Mouse (Mus musculus) kidney, adult 9 months (tissue): ENCODE measurements around the gene 1110008P14Rik.
A peak's percentile ranks its signal among the peaks of the same experiment; 100 is the strongest.
"Not testable (repeated sequence)": the region's sequence is repeated elsewhere in the genome, so short reads cannot be mapped to it uniquely, and the experiment has no call there.

Source experiments
- DNase-seq: peaks from one replicate; pipeline ENCODE4 v3.0.0; 2022

1110008P14Rik gene

DNA sequence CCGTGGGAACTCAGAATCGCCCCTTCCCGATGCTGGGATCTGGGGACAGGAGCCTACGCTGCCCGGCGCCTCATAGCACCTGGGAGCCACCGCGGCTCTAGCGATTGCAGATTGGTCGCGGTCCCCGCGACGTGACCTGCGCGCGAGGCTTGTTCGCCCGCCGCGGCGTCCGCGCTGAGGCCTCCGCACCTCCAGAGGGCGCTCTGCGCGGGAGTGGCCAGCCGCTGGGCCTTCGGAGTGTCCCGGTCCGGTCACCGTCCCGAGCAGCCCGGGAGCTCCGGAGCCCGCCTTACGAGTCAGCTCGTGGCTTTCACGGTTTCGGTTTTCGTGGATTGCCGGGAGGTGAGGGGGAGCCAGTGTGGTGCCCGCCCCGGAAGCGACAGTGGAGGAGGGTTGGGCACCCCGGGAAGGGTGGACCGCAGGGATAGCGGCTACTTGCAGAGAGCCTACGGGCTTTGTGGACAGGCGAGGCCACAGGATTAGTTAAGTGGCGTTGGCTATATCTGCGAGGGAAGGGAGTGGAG, 18.9 kb downstream of the 1110008P14Rik start:
- DNase-seq, result peak; percentile 94

DNA sequence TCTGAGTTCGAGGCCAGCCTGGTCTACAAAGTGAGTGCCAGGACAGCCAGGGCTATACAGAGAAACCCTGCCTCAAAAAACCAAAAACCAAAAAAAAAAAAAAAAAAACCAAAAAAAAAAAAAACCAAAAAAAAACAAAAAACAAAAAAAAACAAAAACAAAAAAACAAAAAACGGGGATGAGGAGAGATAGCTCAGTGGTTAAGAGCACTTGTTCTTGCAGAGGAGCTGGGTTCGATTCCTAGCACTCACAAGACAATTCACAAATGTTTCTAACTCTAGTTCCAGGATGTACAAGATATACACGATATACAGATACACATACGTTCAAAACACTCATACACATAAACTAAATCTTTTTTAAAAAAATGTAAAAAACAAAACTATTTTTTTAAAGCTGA, 19.5 kb downstream of the 1110008P14Rik start:
- not testable (repeated sequence) for DNase-seq

DNA sequence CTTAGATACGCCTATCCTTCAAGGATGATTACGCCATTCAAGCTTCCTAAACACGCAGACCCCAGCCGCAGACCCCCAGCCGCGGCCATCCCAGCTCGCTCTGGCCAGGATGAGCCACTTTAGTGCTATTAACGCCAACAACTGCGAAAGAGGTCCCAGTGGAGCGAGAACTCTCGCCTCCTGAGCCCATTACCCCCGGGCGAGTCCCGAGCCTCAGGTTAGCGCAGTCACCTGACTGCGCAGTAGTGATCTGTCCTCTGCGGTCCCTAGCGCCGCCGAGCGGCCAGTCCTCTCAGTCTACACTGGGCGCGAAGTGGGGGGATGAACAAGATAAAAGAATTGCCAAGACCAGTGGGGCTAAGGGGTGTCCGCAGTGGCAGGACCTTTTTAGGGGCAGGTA, 20.3 kb downstream of the 1110008P14Rik start:
- peak; percentile 83 for DNase-seq

DNA sequence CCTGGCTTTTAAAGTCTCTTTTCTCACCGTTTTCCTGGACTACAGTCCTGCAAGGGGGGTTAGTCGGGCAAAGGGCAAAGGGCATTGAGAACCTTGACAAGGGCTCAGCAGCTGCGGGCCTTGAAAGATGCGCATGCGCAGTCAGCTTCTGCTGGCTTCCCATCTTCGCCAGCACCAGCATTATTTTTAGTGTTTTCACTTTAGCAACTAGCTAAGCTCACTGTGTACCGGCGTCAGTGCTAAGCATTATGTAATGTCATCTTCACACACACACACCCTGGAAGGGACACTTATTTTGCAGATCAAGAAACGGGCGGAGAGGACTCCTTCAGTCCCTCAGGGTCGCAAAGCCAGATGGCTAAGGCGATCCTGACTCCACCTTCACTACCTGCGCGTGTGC, 21.0 kb downstream of the 1110008P14Rik start:
- peak; percentile 92 for DNase-seq

DNA sequence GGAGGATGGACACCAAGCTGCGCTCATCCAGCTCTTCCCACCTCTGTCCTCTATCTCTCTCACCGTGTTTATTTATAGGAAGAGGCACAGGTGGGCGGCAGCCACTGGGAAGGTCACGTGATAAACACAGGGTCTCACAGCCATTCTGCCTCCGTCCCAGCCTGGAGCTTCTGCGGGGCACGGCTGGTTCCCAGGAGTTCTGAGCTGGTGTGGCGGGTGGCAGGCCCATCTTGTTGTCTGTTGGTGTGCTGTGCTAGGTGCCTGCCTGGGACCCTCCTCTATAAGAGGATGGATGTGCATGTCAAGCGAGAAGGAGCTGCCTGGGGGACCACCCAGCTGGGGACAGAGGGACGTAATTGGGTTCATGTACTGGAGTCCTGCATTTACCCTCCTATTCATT, 23.4 kb downstream of the 1110008P14Rik start:
- no peak for DNase-seq

DNA sequence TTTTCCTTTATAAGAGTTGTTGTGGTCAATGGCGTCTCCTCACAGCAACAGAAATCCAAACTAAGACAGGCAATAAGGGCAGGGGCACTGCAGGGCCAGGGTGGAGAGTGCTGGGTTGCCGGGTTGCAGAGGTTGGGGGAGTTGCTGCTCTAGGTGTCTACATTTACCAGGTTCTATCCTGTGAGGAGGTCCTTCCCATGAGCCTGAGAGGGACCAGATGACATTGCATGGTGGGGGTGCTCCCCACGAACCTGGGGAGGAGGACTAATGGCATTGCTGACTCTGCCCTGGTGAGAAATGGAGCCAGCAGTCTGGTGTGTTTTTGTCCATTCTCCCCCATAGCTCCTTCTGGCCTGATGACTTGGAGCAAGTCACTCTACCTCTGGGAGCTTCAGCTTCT, 24.0 kb downstream of the 1110008P14Rik start:
- DNase-seq, result no peak

DNA sequence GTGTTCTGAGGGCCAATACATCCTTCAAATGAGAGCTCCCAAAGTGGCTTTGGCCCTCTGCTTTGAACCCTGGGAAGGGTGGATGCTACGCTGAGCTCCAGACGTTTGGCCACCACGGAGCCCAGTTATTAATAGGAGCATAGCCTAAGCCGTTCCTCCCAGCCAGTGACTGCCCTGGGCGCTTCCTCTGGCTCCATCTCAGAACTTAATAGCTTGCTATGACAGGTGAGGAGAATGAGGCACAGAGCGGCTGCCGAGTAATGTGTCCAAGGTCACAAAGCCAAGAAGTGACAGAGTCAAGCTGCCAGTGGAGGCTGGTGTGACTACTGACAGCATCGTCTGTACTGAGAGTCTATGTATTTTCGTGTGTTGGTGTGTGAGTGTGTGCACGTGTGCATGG, 25.5 kb downstream of the 1110008P14Rik start:
- no peak for DNase-seq

DNA sequence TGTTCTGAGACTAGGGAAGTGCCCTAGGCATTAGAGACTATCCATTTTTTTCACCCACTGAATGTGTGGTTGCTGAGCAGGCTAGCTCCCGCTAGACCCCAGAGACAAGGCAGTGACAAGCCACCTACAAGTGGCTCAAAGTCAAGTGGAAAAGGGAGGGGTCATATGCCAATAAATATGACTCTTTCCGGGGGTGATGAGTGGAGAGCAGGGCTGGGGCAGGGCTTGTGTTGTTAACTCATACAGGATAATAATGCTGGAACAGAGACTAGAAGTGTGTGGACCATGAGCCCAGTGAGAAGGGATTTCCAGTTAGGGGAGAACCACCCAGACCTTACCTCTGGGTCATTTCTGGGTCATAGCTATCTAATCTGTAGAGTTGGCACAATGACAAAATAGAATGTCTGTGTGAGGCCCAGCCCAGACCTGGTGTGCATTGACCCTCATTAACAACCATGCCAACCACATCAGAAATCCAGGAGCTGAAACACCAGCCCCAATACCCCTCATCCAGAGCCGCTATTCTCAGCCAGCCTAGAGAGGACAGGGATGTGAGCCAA, 27.3 kb downstream of the 1110008P14Rik start:
- no peak for DNase-seq

DNA sequence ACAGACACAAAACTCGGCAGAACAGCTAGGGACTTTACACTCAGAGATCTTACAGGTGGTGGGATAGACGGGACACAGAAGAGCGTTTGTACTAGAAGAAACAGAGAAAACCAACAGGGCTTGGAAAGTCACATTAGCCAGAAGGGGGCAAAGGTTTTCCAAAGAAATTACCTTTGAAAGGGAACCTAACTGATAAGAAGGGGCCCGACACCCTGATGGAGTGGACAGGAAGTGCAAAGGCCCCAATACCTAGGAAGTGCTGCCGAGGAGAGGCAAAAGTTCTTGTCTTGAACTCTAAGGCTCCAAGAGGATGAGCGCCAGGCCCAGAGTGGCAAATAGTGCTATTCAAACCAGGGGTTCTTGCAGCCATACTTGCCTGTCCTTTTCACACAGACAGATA, 27.9 kb downstream of the 1110008P14Rik start:
- no peak for DNase-seq

DNA sequence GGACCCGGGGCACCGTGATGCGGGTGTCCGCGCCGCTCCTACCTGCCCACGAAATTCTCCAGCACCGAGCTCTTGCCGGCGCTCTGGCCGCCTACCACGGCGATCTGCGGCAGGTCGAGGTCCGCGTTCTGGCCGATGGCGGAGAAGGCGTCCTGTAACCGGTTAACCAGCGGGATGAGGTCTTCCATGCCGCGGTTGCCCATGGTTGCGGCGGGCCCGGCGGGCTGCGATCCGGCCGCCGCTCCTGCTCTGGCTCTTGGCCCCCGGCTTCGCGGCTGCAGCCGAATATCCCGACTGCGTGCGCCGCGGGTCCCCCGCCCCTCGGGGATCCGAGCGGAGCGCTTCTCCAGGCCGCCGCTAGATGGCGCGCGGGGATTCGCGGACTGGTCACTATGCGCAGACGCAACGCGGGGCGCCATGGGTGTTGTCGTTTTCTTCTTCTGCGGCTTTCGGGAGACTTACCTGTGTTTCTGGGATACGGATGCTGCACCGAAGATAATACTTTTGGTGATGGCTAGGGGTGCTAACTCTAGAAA, 28.7 kb downstream of the 1110008P14Rik start, which contains the start of gene Dnm1:
Gene Dnm1, minus strand, starts transcription at position 332 of the 536 bp plus-strand sequence.
- peak; percentile 88 for DNase-seq

DNA sequence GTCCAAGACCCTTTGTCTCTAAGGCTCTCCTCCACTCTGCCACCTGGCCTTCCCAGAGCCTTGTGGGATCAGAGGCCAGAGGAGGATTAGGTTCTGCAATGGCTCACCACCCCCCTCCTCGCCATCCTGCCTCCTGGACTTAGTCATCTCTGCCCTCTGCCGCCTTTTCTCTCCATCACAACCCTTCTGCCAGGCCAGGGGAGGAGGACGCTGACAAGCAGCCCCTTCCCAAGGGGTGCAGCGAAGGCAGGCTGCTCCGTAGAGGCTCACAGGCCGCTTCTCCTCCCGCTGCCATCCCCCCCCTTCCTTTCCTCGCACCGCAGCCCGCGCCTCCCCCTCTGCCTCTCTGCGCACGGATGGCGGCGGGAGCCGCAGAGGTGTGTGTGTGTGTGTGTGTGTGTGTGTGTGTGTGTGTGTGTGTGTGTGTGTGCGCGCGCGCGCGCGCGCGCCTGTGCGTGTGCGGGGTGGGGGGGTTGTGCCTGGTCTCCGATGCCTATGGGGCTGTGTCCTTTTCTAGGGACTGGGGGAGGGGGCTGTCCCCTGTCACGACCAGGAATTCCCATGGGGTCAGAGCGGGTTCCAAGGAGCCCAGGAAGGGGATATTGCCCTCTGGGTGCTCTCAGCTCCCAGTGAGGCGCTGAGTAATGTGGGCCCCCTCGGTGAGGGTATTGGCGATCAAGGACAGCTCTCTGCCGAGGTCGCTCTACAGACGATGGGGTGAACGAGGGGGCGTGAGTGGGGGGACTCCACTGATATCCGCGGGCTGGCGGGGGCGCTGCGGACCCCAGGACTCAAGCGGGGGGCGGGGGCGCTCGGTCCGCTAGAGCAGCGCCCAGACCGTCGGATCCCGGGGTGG, 29.4 kb downstream of the 1110008P14Rik start, which contains the start of gene Ciz1:
Gene Ciz1, plus strand, starts transcription at position 177 of the 856 bp plus-strand sequence.
- no peak for DNase-seq

DNA sequence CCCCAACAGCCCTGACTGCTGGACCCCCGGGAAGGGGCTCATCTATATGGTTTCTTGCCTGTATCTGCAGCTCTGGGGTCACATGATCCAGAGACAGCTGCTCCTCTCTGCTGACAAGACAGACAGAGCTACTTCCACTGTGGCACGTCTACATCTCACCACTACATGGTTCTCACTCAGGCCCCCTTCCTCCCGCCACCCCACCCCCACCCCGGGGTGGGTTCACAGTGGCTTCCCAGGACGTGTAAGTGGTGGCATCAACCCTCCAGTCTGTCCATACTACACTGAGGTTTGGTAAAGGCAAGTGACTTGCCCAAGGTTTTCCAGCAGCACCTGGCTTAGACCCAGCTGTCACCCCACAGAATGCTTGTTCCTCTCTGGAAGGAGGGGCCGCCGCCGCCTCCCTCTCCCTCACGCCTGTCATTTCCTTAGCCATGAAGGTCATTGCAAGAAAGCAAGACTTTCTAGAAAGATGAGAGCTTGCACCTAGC, 30.2 kb downstream of the 1110008P14Rik start:
- no peak for DNase-seq

DNA sequence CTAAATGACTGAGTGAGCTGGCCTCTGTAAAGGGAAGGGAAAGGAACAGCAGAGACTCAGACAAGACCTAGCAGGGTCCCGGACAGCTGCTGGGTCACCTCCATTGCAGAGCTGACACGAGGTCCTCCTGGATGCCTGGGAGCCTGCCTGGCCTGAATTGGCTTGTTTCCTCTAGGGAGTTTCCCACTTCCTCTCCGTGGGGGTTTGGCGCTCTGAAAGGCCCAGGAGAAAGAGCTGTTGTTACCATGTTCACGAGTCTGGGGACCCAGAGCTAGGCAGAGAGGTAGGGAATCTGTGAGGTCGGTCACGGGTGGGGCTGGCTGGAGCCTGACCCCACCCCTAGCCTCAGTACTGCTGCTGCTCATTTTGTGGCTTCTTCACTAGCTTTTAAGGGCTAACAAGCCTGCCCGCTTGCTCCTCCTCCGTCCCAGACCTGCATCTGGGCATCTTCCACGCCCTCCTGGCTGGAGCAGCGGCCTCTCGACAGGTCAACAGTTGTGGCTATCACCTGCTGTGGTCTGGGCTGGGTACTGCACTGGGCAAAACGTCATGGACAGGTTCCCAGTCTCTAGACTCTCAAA, 31.2 kb downstream of the 1110008P14Rik start:
- no peak for DNase-seq

DNA sequence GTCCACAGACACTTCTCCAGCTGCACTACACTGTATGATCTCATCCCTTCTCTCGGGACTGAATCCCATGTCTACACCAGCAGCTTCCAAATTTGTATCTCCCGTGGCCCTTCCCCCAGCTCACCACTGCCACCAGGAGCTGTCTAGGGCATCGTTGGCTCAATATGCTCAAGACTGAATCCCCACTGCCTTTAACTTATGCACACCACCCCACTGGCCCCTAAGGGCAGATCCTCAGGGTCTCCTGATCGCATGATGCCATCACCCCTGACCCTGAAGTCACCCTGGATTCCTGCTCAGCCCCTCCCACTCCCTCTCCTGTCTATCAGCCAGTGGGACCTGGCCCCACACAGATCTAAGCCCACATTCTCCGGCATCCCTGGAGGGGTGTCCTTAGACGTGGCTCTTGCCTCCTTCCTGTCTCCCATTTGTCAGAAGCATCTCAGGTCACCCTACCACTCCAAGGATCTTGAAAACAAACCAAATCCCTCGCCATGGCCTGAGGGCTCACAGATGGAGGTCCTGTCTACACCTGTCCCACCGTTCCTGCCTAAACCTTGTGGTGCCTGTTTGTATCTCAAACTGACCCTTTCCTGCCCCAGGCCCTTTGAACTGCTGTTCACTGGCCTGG, 32.0 kb downstream of the 1110008P14Rik start:
- DNase-seq, result no peak

DNA sequence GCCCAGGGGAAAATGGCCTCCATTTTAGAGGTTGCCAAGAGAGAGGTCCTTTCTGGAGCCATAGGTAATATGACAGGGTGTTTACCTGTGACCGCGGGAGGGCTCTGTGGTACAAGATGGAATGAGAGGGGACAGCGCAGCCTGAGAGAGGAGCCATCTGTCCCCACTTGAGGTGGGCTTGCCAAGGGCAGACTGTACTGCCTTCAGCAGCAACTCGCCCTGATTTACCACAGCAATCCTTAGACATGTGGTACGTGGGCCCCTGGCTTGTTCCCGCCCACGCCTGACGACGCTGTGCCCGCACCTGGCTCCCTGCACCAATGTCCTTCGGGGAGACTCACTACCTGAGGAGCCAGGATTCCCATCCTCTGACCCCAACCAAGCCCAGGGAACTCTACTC, 33.4 kb downstream of the 1110008P14Rik start:
- no peak for DNase-seq

DNA sequence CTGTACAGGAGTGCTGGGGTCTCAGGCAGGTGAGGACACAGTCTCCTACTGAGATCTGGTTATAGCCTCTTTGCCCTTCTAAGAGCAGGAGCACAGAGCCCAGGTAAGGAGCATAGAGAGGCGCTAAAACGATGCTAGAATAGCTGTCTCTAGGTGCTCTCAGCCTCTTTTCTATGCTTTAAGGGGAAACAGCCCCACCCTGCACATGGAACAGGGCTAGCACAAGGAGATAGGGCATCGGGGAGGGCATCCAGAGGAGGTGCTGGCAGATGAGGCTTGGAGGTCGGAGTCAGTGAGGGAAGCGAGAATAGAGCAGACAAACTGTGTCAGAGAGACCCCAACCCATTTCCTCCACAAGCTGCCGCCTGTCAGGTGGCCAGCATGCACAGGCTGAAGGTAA, 34.7 kb downstream of the 1110008P14Rik start:
- DNase-seq, result no peak

DNA sequence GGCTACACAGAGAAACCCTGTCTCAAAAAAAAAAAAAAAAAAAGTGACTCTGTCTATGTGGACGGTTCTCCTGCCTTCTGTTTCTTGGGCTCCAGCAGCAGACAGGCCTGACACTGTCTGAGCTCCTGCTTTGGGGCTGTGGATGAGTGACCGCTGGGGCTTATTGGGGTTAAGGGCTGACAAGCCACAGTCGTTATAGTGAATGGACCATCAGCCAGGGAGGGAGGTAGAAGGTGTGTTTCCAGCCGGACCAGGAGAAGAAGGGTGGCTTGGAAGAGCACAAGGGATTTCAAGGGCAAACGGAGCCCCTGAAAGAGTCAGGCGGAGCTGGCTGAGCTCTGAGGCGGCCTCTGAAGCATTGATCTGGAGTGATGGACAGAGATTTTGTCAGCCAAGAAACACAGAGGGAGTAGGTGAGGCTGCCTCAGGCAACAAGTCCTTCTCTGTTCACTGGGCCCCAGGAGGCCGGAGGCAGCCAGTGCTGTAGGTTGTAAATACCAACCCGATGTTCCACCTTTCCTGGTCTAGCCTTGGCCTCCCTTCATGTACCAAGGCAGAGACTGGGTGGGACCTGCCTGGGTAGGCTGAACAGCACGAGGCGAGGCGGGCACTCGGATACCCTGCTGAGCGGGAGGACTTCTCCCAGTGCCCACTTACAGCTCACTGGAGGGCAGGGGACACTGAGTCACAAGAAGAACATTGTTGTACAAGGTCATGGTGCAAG, 37.0 kb downstream of the 1110008P14Rik start:
- no peak for DNase-seq

DNA sequence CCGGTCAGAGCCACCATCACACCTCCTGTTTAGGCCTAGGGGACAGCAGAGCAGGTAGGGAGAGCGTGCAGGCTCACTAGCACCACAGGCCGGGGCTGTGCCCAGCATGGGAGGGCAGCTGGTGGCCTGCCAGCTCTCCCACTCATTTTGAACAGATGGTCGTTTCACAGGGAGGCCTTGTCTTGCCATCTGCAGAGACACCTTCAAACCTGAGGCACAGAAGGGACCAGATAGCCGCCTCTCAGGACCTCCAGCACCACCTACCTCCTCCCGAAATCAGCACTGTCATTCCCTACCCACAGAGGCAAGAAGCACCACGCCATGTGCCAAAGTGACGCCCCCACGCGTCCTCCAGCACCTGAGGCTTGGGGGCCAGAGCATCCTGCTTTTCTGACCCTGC, 37.7 kb downstream of the 1110008P14Rik start:
- DNase-seq, result no peak

DNA sequence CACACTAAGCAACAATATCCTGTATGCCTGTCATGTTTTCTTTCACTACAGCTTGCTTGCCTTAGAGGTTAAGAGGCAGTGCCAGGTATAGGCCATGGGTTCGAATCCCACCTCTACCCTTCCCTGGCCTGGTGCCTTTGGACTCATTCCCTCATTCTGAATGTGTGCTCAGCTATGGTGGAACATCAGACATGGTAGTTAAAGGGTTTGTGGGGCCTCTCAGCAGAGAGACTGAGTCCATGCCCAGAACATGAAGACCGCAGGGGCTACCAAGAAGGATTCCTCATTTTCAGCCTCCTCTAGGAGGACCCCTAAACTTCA, 38.4 kb downstream of the 1110008P14Rik start:
- no peak for DNase-seq

DNA sequence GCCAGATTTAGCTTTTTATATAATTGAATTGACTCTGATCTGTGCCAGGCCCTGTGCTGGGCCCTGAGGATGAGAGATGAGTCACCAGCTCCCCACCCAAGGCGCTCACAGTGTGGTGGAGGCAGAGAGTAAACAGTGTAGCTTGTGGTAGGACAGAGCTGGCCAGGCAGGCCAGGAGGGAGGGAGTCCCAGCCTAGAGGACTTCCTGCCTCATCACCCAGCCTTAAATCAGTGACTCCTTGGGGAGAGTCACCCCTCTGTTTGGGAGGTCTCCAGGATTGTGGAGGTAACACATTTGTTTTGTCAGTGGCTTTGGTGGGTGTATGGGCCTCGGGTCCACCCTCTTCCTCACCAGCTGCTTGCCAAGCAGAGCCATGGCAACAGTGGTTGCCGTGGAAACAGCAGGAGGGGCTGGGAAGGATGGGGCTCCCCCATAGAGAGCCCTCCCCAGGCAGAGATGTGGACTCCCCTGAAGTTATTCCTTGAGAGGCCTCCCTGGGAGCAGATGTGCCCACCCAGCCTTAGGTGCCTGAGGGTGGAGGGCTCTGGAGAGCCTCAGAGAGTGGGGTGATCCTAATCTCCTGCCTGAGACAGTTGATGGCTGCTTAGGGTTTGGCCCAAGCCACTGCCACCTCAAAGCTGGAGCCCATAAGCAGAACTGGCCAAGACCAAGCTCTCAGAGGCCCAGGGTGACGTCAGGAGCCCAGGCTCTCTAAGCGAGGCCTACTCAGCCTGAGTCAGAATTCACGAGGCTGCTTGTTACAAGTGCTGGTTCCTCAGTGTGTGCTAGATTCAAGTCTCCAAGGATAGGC, 39.0 kb downstream of the 1110008P14Rik start:
- DNase-seq, result no peak

DNA sequence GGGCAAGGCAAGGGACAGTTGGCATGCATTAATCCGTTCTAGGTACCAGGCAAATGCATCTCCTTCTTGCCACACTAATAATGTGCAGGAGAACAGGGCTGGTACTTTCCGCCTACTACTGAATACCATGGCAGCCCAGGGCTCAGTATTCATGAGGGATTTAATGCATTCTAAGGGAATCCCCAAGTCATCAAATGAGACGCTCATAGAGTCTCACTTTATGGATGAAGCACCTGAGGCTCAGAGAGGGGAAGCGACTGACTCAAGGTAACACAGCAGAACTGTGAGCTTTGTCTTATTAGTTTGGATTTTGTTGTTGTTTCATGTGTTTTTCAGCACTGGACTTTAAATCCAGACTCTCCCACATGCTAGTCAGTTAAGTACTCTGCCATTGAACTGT, 39.7 kb downstream of the 1110008P14Rik start:
- DNase-seq, result no peak

DNA sequence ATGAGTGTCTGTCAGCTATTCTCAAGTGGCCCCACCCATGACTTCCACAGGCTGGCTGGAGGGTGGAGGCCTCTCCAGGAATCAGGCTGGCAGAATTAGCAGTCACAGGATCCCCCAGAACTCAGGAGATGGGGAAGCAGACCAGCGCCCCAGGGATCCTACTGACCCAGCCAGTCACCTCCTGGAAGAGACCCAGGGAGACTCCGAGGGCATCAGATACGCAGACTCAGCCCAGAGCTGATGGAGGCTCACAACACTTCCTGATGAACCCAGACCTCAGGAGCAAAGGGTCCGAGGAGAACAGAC, 40.2 kb downstream of the 1110008P14Rik start:
- DNase-seq, result no peak
